Mouse (Mus musculus) C2C12 (cell line): ENCODE data around the gene Csf3.

ENCODE experiments used
- CEBPB ChIP-seq: IDR thresholded peaks from one replicate; pipeline ENCODE4 v1.6.1; 2011; ENCODE audit warnings: low read depth, mild to moderate bottlenecking, control low read depth, moderate library complexity
- CTCF ChIP-seq: IDR thresholded peaks from one replicate; pipeline ENCODE4 v1.5.1; 2011; ENCODE audit not compliant: control insufficient read depth, insufficient read depth, insufficient read length
- USF1 ChIP-seq: IDR thresholded peaks from one replicate; pipeline ENCODE4 v1.6.1; 2011; ENCODE audit warnings: low read depth, mild to moderate bottlenecking, control low read depth, moderate library complexity

DNA sequence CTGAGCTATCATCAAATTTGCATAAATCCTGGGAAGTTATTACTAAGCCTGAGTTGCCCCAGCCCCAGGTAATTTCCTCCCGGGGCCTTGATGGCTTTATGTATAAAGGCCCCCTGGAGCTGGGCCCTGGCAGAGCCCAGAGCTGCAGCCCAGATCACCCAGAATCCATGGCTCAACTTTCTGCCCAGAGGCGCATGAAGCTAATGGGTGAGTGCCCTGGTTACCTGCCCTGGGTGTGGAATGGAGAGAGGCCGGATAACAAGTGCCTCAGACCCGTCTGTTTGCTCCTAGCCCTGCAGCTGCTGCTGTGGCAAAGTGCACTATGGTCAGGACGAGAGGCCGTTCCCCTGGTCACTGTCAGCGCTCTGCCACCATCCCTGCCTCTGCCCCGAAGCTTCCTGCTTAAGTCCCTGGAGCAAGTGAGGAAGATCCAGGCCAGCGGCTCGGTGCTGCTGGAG, at the start of gene Csf3:
- TF ChIP-seq CTCF: no peak
- TF ChIP-seq CEBPB: no peak
- TF ChIP-seq USF1: no peak
